Mouse (Mus musculus): Measurements from ENCODE around the gene Lsamp. TPM values are rescaled to one million over a fixed set of nuclear protein-coding genes. Genes with fewer than 3 reads are reported as not detected.

Gene Lsamp
- polyA plus RNA-seq, 1 experiment from 2014 or later, result 168 TPM

DNA sequence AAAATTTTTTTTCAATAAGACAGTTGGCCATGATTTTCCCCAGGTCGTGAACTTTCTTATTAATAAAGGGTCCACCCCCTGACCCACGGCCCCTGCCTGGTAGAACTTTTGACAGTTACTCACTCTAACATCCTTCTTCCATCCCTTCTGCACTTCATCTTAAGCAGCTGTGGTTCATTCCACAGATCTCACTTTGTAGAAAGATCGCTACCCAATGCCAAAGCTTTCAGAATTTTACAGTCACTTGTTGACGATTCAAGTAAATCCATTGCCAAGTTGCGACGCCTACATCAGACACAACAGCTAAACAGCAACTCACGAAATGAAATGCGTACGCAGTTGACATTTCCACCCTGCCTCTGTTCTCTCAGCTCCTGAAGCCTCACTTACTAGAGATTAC, 2184.1 kb downstream of the Lsamp start:
- Histone ChIP-seq H3K27ac (ENCODE audit: low read depth, low read length) (no peak overlapping the region), H3K4me3 (ENCODE audit: low read depth, low read length) (no peak overlapping the region), H3K9me3 (ENCODE audit: control insufficient read depth, low read length) (no peaks in the 10 kb centered on the region), H3K4me2 (ENCODE audit: low read depth, low read length) (no peak overlapping the region), H3K36me3 (ENCODE audit: control insufficient read depth, insufficient read depth, low read length) (no peaks in the 10 kb centered on the region), H3K27me3 (ENCODE audit: control insufficient read depth, insufficient read depth, low read length) (no peaks in the 10 kb centered on the region), H3K9ac (replicated peaks; ENCODE audit: low read depth, low read length) (no peak overlapping the region), H3K4me1 (ENCODE audit: control insufficient read depth, insufficient read depth, low read length) (no peaks in the 10 kb centered on the region)
- no peak for ATAC-seq (ENCODE audit: low read depth)
- 93% methylated on average over 9 of the region's 9 CpGs for WGBS

- H3K36me3 ChIP-seq (ENCODE audit: control insufficient read depth, insufficient read depth, low read length), result no peaks in the 10 kb centered on the region
- H3K4me1 ChIP-seq (ENCODE audit: control insufficient read depth, insufficient read depth, low read length), result no peaks in the 10 kb centered on the region
- H3K4me3 ChIP-seq (ENCODE audit: low read depth, low read length), result no peak overlapping the region
- ATAC-seq (ENCODE audit: low read depth), result peak; percentile 65; the same call in 1 of the 2 replicates
- no peak overlapping the region for H3K9ac ChIP-seq (replicated peaks; ENCODE audit: low read depth, low read length)
- 29% methylated on average over 8 of the region's 8 CpGs for WGBS
- no peaks in the 10 kb centered on the region for H3K9me3 ChIP-seq (ENCODE audit: control insufficient read depth, low read length)
- H3K27ac ChIP-seq (ENCODE audit: low read depth, low read length), result no peak overlapping the region
- H3K27me3 ChIP-seq (ENCODE audit: control insufficient read depth, insufficient read depth, low read length), result no peaks in the 10 kb centered on the region
- H3K4me2 ChIP-seq (ENCODE audit: low read depth, low read length), result no peak overlapping the region
Observed at GRCm38 (mm10) chr16:42169447-42170140, 2185.4 kb downstream of the Lsamp start.

DNA sequence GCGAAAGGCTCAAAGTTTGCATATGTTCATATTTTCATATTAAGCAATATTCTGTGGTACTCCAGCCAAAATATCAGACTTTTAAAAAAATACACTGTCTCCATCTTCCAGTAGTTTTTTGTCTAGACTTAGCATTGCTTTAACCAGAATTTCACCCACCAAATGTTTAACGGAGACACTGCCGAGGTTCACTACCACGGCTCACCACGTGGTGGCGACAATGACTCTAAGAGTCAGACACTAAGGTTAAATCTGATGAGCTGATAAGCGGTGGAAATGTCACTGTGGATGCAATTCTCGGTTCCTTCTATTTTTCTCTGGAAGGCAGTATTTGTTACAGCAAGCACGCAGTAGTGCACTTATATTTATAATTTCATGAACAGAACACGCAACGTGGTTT, 2188.3 kb downstream of the Lsamp start:
- Histone ChIP-seq H3K9ac (replicated peaks; ENCODE audit: low read depth, low read length) (no peak overlapping the region), H3K4me1 (ENCODE audit: control insufficient read depth, insufficient read depth, low read length) (no peaks in the 10 kb centered on the region), H3K9me3 (ENCODE audit: control insufficient read depth, low read length) (no peaks in the 10 kb centered on the region), H3K27me3 (ENCODE audit: control insufficient read depth, insufficient read depth, low read length) (no peaks in the 10 kb centered on the region), H3K36me3 (ENCODE audit: control insufficient read depth, insufficient read depth, low read length) (no peaks in the 10 kb centered on the region), H3K4me2 (ENCODE audit: low read depth, low read length) (no peak overlapping the region), H3K4me3 (ENCODE audit: low read depth, low read length) (no peak overlapping the region), H3K27ac (ENCODE audit: low read depth, low read length) (no peak overlapping the region)
- no peak for ATAC-seq (ENCODE audit: low read depth)
- WGBS, result 23% methylated on average over 11 of the region's 11 CpGs

DNA sequence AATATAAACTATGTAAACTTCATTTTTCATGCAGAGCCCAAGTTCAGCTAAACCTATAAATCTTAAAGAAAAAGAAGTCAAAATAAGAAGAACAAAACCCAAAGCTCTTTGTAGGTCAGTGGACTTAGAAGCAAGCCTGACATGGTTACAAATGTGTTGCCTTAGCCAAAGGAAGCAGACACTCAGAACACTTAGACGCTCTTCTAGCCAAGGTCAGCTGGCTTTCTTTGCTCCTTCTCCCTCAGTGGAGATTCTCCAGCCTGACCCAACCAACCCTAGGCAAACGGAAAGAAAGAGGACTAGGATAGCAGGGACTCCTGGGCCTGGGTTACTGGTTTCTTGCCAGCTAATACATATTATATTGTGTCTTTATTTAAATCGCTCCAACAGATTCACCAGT, 2194.7 kb downstream of the Lsamp start:
- no peak for ATAC-seq (ENCODE audit: low read depth)
- Histone ChIP-seq H3K27ac (ENCODE audit: low read depth, low read length) (no peak overlapping the region), H3K4me3 (ENCODE audit: low read depth, low read length) (no peak overlapping the region), H3K4me1 (ENCODE audit: control insufficient read depth, insufficient read depth, low read length) (no peaks in the 10 kb centered on the region), H3K27me3 (ENCODE audit: control insufficient read depth, insufficient read depth, low read length) (no peaks in the 10 kb centered on the region), H3K36me3 (ENCODE audit: control insufficient read depth, insufficient read depth, low read length) (no peaks in the 10 kb centered on the region), H3K4me2 (ENCODE audit: low read depth, low read length) (no peak overlapping the region), H3K9me3 (ENCODE audit: control insufficient read depth, low read length) (no peaks in the 10 kb centered on the region), H3K9ac (replicated peaks; ENCODE audit: low read depth, low read length) (no peak overlapping the region)
- WGBS, result 74% methylated on average over 3 of the region's 3 CpGs

GRCm38 (mm10) chr16:42180025-42180424, 2195.9 kb downstream of the Lsamp start:
- 87% methylated on average over 6 of the region's 6 CpGs for WGBS
- ATAC-seq (ENCODE audit: low read depth), result no peak
- H3K27me3 ChIP-seq (ENCODE audit: control insufficient read depth, insufficient read depth, low read length), result no peaks in the 10 kb centered on the region
- H3K4me2 ChIP-seq (ENCODE audit: low read depth, low read length), result no peak overlapping the region
- H3K4me3 ChIP-seq (ENCODE audit: low read depth, low read length), result no peak overlapping the region
- H3K9me3 ChIP-seq (ENCODE audit: control insufficient read depth, low read length), result no peaks in the 10 kb centered on the region
- H3K9ac ChIP-seq (replicated peaks; ENCODE audit: low read depth, low read length), result no peak overlapping the region
- H3K27ac ChIP-seq (ENCODE audit: low read depth, low read length), result no peak overlapping the region
- H3K4me1 ChIP-seq (ENCODE audit: control insufficient read depth, insufficient read depth, low read length), result no peaks in the 10 kb centered on the region
- no peaks in the 10 kb centered on the region for H3K36me3 ChIP-seq (ENCODE audit: control insufficient read depth, insufficient read depth, low read length)

- 96% methylated on average over 11 of the region's 11 CpGs for WGBS
- Histone ChIP-seq H3K36me3 (ENCODE audit: control insufficient read depth, insufficient read depth, low read length) (no peaks in the 10 kb centered on the region), H3K4me1 (ENCODE audit: control insufficient read depth, insufficient read depth, low read length) (no peaks in the 10 kb centered on the region), H3K4me3 (ENCODE audit: low read depth, low read length) (no peak overlapping the region), H3K4me2 (ENCODE audit: low read depth, low read length) (no peak overlapping the region), H3K27ac (ENCODE audit: low read depth, low read length) (no peak overlapping the region), H3K9ac (replicated peaks; ENCODE audit: low read depth, low read length) (no peak overlapping the region), H3K27me3 (ENCODE audit: control insufficient read depth, insufficient read depth, low read length) (no peaks in the 10 kb centered on the region), H3K9me3 (ENCODE audit: control insufficient read depth, low read length) (no peaks in the 10 kb centered on the region)
- ATAC-seq (ENCODE audit: low read depth), result no peak
Observed at GRCm38 (mm10) chr16:42180473-42180872, 2196.3 kb downstream of the Lsamp start.

DNA sequence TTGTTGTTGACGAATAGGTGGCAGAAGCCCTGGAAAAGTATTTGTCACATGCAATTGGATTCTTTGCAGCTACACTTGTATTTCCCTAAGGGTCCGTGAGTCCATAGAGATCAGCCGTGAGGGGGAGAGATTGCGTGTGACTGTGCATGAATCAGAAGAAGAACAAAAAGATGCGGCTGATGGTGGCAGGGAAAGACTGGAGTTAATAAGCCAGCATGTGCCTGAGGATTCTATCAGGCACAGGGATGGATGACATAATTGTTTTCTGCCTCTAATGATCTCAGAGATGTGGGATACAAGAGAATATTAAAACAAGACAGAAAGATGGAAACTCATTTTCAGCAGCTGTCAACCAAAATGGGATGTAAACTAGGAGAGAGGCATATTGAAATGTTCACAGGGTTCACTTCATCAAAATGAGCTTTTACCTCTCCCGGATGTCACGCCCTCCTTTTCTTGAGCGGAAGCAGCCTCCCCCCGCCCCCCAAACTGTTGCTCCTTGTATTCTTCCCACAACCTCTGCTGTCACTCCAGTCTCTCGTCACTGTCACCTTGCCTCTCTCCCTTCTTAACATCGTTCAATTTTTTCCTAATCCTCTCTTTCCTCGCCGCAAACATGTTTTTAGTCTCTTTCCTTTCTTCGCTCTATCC, 2205.4 kb downstream of the Lsamp start:
- Histone ChIP-seq H3K4me1 (ENCODE audit: control insufficient read depth, insufficient read depth, low read length) (peaks cover 9% of the 10 kb centered on the region; the same call in 1 of the 2 replicates), H3K4me2 (ENCODE audit: low read depth, low read length) (peak overlapping the region; percentile 95), H3K9me3 (ENCODE audit: control insufficient read depth, low read length) (no peaks in the 10 kb centered on the region), H3K27ac (ENCODE audit: low read depth, low read length) (peak overlapping the region; percentile 100), H3K27me3 (ENCODE audit: control insufficient read depth, insufficient read depth, low read length) (no peaks in the 10 kb centered on the region), H3K9ac (replicated peaks; ENCODE audit: low read depth, low read length) (peak overlapping the region; percentile 92), H3K36me3 (ENCODE audit: control insufficient read depth, insufficient read depth, low read length) (no peaks in the 10 kb centered on the region), H3K4me3 (ENCODE audit: low read depth, low read length) (peak overlapping the region; percentile 53)
- 21% methylated on average over 14 of the region's 14 CpGs for WGBS
- ATAC-seq (ENCODE audit: low read depth), result peak; percentile 41

DNA sequence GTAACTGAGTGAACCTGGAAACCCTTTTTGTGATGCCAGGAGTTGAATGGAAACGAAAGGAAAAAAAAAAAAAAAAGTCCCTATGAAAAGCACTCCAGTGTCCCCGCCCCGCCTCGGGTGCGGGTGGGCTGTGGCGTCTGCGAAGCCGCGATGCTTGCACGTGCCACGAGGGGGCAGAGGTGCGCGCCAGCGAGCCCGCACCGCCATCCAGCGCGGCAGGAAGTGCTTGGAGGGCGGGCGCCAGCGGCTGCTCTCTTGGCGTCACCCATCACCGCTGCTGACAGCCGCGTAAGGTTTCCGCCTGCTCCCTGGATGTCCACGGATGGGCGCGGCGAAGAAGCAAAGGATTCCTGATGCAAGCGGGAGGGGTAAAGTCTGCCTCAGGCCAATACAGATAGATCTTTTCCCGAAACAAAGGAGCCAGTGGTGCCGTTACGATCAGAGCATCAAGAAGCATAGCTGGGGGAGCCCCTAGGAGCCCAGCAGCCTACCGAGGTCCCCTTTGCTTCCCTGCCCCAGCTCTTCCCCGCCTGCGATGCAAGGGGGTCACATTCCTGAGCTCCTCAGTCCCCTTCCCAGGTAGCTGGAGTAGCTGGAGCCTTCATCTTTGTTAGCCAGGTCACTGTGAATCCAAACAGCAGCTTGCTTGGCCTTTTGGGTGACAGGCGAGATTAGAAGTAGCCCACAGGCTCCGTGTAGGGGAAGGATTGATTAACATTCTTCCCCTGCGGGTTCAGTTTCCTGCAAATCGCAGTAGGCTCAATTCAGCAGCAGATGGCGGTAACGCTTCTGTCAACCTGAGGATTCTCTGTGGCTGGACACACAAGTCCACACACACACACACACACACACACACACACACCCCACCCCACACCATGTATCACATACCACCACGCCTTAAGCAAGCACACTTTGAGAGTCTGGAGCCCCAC, 2206.2 kb downstream of the Lsamp start:
- Histone ChIP-seq H3K36me3 (ENCODE audit: control insufficient read depth, insufficient read depth, low read length) (no peaks in the 10 kb centered on the region), H3K4me3 (ENCODE audit: low read depth, low read length) (peak overlapping the region; percentile 53), H3K27me3 (ENCODE audit: control insufficient read depth, insufficient read depth, low read length) (no peaks in the 10 kb centered on the region), H3K4me2 (ENCODE audit: low read depth, low read length) (peak overlapping the region; percentile 95), H3K9me3 (ENCODE audit: control insufficient read depth, low read length) (no peaks in the 10 kb centered on the region), H3K4me1 (ENCODE audit: control insufficient read depth, insufficient read depth, low read length) (peaks cover 9% of the 10 kb centered on the region; the same call in 1 of the 2 replicates), H3K9ac (replicated peaks; ENCODE audit: low read depth, low read length) (peak overlapping the region; percentile 92), H3K27ac (ENCODE audit: low read depth, low read length) (peak overlapping the region; percentile 100)
- peak; percentile 98 for ATAC-seq (ENCODE audit: low read depth)
- 1% methylated on average over 44 of the region's 44 CpGs for WGBS
